Mouse (Mus musculus): Measurements from ENCODE around the gene Tacc3.

Tacc3 gene

DNA sequence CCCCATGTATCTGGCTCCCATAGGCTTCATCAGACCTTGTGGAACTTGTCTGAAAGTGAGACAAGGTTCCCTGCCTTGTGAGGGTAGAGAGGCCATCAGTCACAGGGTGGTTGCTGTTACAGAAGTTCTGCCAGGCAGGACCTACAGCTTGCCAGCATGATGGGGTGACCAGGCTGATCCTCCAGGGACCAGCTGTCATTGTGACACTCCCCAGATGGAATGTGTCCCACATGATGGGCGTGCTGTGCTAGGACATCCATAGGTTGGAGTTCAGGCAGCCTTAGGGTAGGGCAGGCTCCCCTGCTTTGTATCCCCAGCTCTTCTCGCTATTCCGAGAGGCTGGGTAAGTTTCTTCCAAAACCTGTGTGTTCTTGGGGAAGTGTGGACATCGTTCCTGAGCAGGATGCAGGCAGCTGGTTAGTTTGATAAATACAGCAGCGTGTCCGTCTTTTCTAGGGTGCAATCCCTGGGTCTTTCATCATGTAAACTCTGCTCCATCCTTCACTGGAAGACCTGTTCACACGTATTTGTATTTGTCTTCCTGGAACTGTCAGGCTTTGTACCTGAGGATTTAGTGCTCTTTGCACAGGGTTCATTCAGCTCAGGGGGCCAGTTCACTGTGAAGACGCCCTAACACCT lies 63.0 kb downstream of the Tacc3 start:
- in situ Hi-C loops (cut with MboI, MseI), result no loop called here

DNA sequence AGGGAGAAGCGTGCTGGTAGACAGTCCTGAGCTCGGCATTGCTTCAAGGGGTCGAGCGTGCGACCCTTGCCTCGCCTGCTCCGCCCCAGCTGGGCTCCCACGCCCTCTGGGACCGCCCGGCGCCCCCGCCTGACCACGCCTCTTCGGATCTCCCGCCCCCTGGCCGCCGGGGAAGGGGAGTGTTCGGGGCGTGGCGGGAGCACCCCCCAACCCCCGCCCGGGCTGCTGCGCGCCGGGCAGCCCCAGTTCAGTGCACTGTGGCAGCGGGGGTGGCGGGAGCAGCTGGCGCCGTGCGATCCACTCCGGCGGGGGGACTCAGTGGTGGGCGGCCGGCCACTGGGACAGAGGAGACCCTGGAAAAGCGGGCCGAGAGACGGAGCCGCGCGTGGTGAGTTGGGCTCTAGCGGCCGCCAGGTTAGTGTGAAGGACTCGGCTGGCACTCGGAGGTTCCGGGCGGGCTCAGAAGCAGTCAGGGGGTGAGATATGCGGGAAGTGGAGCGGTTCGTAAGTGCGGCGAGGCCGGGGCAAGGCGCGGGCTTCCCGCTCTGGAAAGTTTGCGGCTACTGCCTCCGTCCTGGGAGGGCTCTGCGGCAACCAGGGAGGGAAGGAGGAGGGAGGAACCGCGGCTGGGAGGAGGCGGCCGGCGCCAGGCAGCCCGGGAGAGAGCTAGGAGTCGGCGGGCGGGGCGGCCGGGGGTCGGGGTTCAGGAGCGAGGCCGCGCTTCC lies 63.8 kb downstream of the Tacc3 start, which contains the start of gene Fgfr3:
TSS of gene Fgfr3 (plus strand) at position 134 of the 725 bp plus-strand sequence.
- in situ Hi-C loops (cut with MboI, MseI), result no loop called here

GRCm38 (mm10) chr5:33722266-33723018 lies 64.5 kb downstream of the Tacc3 start:
- in situ Hi-C loops (cut with MboI, MseI), result no loop called here

DNA sequence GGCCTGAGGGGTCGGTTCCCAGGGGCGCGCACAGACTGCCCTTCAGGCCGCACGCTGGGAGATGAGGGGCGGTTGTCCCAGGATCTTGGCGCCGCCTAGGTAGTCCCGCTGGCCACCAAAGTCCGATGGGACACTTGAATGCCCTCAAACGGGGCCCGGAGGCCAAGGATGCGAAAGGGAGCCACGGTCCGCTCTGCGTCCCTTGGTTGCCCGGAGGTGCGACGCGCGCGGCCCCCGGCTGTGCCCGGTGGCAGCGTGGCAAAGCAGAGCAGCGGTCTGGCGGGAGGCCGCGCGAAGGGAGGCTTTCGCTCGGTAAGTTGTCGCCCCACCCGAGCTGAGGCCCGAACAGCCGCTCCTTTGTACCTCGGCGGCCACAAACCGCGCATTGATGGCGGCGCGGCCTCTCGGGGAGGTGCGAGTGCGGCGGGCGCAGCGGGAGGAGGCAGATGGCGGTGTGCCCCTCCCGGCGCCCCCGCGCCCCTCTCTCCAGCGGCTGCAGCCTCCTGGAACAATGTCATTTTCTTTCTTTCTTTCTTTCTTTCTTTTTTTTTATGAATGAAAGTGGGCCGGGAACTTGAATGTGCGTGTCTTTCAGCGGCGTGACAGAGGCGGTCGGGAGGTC lies 65.2 kb downstream of the Tacc3 start:
- in situ Hi-C loops (cut with MboI, MseI), result no loop called here

DNA sequence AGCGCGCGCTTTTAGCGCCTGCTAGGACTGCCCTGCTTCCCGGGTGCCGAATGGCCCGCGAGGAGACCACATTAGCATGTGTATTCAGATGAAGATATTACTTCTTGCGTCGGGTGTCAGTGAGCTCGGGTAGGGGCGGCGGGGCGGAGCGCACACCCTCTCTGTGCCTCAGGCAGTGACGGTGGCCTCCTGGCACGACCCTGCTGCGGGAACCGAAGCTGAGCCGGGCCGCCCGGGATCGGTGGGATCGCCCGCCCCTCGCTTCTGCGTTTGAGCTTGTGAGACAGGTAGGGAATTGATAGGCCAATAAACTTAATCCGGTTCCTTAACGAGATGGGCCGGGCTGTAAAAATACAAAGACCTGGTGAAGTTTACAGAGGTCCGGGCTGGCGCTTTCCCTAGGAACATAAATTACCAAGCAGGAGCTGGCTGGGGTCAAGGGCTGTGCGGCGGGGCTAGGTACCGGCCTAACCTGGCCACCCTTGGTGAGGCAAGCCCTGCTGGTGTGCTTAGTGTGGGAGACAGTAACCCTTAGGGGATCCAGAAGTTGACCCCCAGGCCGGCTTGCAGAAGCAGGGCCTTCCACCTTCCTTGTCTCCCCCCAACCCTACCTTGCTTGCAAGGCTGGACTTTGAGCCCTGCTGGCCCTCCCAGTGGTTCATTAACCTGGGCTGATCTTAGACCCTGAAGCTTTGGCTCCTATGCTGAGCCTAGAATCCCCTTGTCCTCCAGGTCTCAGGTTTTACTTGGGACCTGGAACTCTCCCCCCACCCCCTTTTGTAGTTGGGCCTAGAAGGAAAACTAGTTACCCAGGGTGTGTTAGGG lies 65.9 kb downstream of the Tacc3 start:
- in situ Hi-C loops (cut with MboI, MseI), result no loop called here

GRCm38 (mm10) chr5:33726081-33726647 lies 68.2 kb downstream of the Tacc3 start:
- in situ Hi-C loops (cut with MboI, MseI), result loop anchor here (25.0 kb wide), 1 partner anchor 1536 kb away; no protein-coding TSS in a partner anchor

DNA sequence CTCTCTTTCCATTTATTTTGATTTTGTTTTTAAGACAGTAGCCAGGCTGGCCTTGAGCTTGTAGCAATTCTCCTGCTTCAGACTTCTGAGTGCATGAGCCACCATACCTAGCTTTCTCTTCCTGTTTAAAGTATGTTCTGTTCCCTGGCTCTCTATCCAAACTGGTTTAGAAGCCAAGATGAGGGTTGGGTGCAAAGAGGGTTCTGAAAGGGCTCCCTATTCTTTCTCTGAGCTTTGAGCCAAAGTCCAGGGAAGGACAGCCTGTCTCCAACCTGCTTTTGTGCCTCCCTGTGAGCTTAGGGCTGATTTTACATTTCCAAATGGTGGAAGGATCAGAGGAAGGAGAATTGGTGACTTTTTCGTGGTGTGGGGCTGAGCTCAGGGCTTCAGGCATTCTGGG lies 69.0 kb downstream of the Tacc3 start:
- in situ Hi-C loops (cut with MboI, MseI), result loop anchor here (25.0 kb wide), 1 partner anchor 1535 kb away; no protein-coding TSS in a partner anchor

Measured in regulatory T cell (primary cell).